Mouse (Mus musculus): ENCODE measurements around the gene Hoxc5. TPM values are rescaled to one million over a fixed set of nuclear protein-coding genes. Genes with fewer than 3 reads are reported as not detected.

The Hoxc5 gene
- polyA plus RNA-seq, 1 experiment, result 0.32 TPM

- WGBS, result 7% methylated on average over 57 of the region's 57 CpGs
- Histone ChIP-seq H3K27ac (ENCODE audit: control insufficient read depth, insufficient read depth, low read length) (no peak within 1 kb of the TSS), H3K36me3 (ENCODE audit: control insufficient read depth, insufficient read depth, low read length) (no peaks in the 10 kb centered on the region), H3K4me1 (replicated peaks; ENCODE audit: control insufficient read depth, insufficient read depth, low read length) (no peaks in the 10 kb centered on the region), H3K27me3 (ENCODE audit: control insufficient read depth, insufficient read depth, low read length) (peaks cover 45% of the 10 kb centered on the region), H3K4me3 (ENCODE audit: control insufficient read depth, insufficient read depth, low read length) (no peak within 1 kb of the TSS)
- TF ChIP-seq POLR2A (IDR thresholded peaks at IDR 0.05; ENCODE audit: control insufficient read depth, extremely low read depth, insufficient read depth, low read length, poor library complexity), result no peak
- TF ChIP-seq CTCF (IDR thresholded peaks at IDR 0.05; ENCODE audit: borderline replicate concordance, control insufficient read depth, extremely low read depth, insufficient read depth, low read length, poor library complexity), result no peak
- no peak for DNase-seq
These were observed 12.8 kb upstream of the Hoxc5 start, which contains the start of gene Hoxc11 for GRCm38 (mm10) chr15:102954192-102955006. Gene Hoxc11 (plus strand): TSS chr15:102954427.

- no peak for TF ChIP-seq POLR2A (IDR thresholded peaks at IDR 0.05; ENCODE audit: control insufficient read depth, extremely low read depth, insufficient read depth, low read length, poor library complexity)
- no peak for TF ChIP-seq CTCF (IDR thresholded peaks at IDR 0.05; ENCODE audit: borderline replicate concordance, control insufficient read depth, extremely low read depth, insufficient read depth, low read length, poor library complexity)
- Histone ChIP-seq H3K27ac (ENCODE audit: control insufficient read depth, insufficient read depth, low read length) (no peak overlapping the region), H3K36me3 (ENCODE audit: control insufficient read depth, insufficient read depth, low read length) (no peaks in the 10 kb centered on the region), H3K4me3 (ENCODE audit: control insufficient read depth, insufficient read depth, low read length) (no peak overlapping the region), H3K4me1 (replicated peaks; ENCODE audit: control insufficient read depth, insufficient read depth, low read length) (no peaks in the 10 kb centered on the region), H3K27me3 (ENCODE audit: control insufficient read depth, insufficient read depth, low read length) (peaks cover 43% of the 10 kb centered on the region)
- 6% methylated on average over 28 of the region's 28 CpGs for WGBS
- DNase-seq, result no peak
These were observed 12.2 kb upstream of the Hoxc5 start for GRCm38 (mm10) chr15:102955007-102955382.

- DNase-seq, result no peak
These were observed 11.2 kb upstream of the Hoxc5 start for GRCm38 (mm10) chr15:102955833-102956640.

GRCm38 (mm10) chr15:102956906-102957305, 10.3 kb upstream of the Hoxc5 start:
- TF ChIP-seq POLR2A (IDR thresholded peaks at IDR 0.05; ENCODE audit: control insufficient read depth, extremely low read depth, insufficient read depth, low read length, poor library complexity), result no peak
- TF ChIP-seq CTCF (IDR thresholded peaks at IDR 0.05; ENCODE audit: borderline replicate concordance, control insufficient read depth, extremely low read depth, insufficient read depth, low read length, poor library complexity), result no peak
- DNase-seq, result no peak
- 11% methylated on average over 12 of the region's 12 CpGs for WGBS
- Histone ChIP-seq H3K4me1 (replicated peaks; ENCODE audit: control insufficient read depth, insufficient read depth, low read length) (no peaks in the 10 kb centered on the region), H3K36me3 (ENCODE audit: control insufficient read depth, insufficient read depth, low read length) (no peaks in the 10 kb centered on the region), H3K27ac (ENCODE audit: control insufficient read depth, insufficient read depth, low read length) (no peak overlapping the region), H3K27me3 (ENCODE audit: control insufficient read depth, insufficient read depth, low read length) (peaks cover 39% of the 10 kb centered on the region), H3K4me3 (ENCODE audit: control insufficient read depth, insufficient read depth, low read length) (no peak overlapping the region)

More at GRCm38 (mm10) chr15:102955833-102956640, 11.2 kb upstream of the Hoxc5 start:
- no peak overlapping the region for H3K27ac ChIP-seq (ENCODE audit: control insufficient read depth, insufficient read depth, low read length)
- H3K4me3 ChIP-seq (ENCODE audit: control insufficient read depth, insufficient read depth, low read length), result no peak overlapping the region
- no peak for TF ChIP-seq CTCF (IDR thresholded peaks at IDR 0.05; ENCODE audit: borderline replicate concordance, control insufficient read depth, extremely low read depth, insufficient read depth, low read length, poor library complexity)
- no peak for TF ChIP-seq POLR2A (IDR thresholded peaks at IDR 0.05; ENCODE audit: control insufficient read depth, extremely low read depth, insufficient read depth, low read length, poor library complexity)
- 5% methylated on average over 40 of the region's 40 CpGs for WGBS
- H3K36me3 ChIP-seq (ENCODE audit: control insufficient read depth, insufficient read depth, low read length), result no peaks in the 10 kb centered on the region
- H3K4me1 ChIP-seq (replicated peaks; ENCODE audit: control insufficient read depth, insufficient read depth, low read length), result no peaks in the 10 kb centered on the region
- peaks cover 40% of the 10 kb centered on the region for H3K27me3 ChIP-seq (ENCODE audit: control insufficient read depth, insufficient read depth, low read length)

- no peak for DNase-seq
- WGBS, result 6% methylated on average over 13 of the region's 13 CpGs
- Histone ChIP-seq H3K4me3 (ENCODE audit: control insufficient read depth, insufficient read depth, low read length) (no peak overlapping the region), H3K27ac (ENCODE audit: control insufficient read depth, insufficient read depth, low read length) (no peak overlapping the region), H3K27me3 (ENCODE audit: control insufficient read depth, insufficient read depth, low read length) (peaks cover 44% of the 10 kb centered on the region), H3K4me1 (replicated peaks; ENCODE audit: control insufficient read depth, insufficient read depth, low read length) (no peaks in the 10 kb centered on the region), H3K36me3 (ENCODE audit: control insufficient read depth, insufficient read depth, low read length) (no peaks in the 10 kb centered on the region)
- TF ChIP-seq POLR2A (IDR thresholded peaks at IDR 0.05; ENCODE audit: control insufficient read depth, extremely low read depth, insufficient read depth, low read length, poor library complexity), result no peak
- no peak for TF ChIP-seq CTCF (IDR thresholded peaks at IDR 0.05; ENCODE audit: borderline replicate concordance, control insufficient read depth, extremely low read depth, insufficient read depth, low read length, poor library complexity)
These were observed 7.5 kb upstream of the Hoxc5 start for GRCm38 (mm10) chr15:102959663-102960191.

GRCm38 (mm10) chr15:102961728-102962127, 5.5 kb upstream of the Hoxc5 start:
- no peaks in the 10 kb centered on the region for H3K4me1 ChIP-seq (replicated peaks; ENCODE audit: control insufficient read depth, insufficient read depth, low read length)
- DNase-seq, result no peak
- no peak for TF ChIP-seq CTCF (IDR thresholded peaks at IDR 0.05; ENCODE audit: borderline replicate concordance, control insufficient read depth, extremely low read depth, insufficient read depth, low read length, poor library complexity)
- TF ChIP-seq POLR2A (IDR thresholded peaks at IDR 0.05; ENCODE audit: control insufficient read depth, extremely low read depth, insufficient read depth, low read length, poor library complexity), result no peak
- peaks cover 44% of the 10 kb centered on the region for H3K27me3 ChIP-seq (ENCODE audit: control insufficient read depth, insufficient read depth, low read length)
- 10% methylated on average over 6 of the region's 6 CpGs for WGBS
- no peaks in the 10 kb centered on the region for H3K36me3 ChIP-seq (ENCODE audit: control insufficient read depth, insufficient read depth, low read length)
- H3K4me3 ChIP-seq (ENCODE audit: control insufficient read depth, insufficient read depth, low read length), result no peak overlapping the region
- H3K27ac ChIP-seq (ENCODE audit: control insufficient read depth, insufficient read depth, low read length), result no peak overlapping the region
